Mouse (Mus musculus) kidney, embryonic 14.5 days (tissue): ENCODE measurements around the gene Ubxn4. TPM values are rescaled to one million over a fixed set of nuclear protein-coding genes. Genes with fewer than 3 reads are reported as not detected.
"Not testable (repeated sequence)": the region's sequence is repeated elsewhere in the genome, so short reads cannot be mapped to it uniquely, and the experiment has no call there.

ENCODE experiments used
- ATAC-seq: fragments of 200-750 bp; cut with Nextera tagmentation; 2 replicates; pipeline ENCODE4 v1.8.0; 2017; ENCODE audit warnings: moderate number of reproducible peaks, mild to moderate bottlenecking, moderate TSS enrichment, moderate library complexity; ENCODE audit not compliant: low FRiP score, low TSS enrichment
- H3K27ac ChIP-seq: fragments of 300-500 bp; sonication (generic); 2 replicates; pipeline ENCODE4 v1.5.1; 2014; ENCODE audit warnings: low read depth, mild to moderate bottlenecking, low read length, moderate library complexity, mixed read lengths
- H3K27me3 ChIP-seq: fragments of 300-500 bp; sonication (generic); 2 replicates; pipeline ENCODE4 v1.6.1; 2014; ENCODE audit warnings: mild to moderate bottlenecking, low read length; ENCODE audit not compliant: control insufficient read depth, insufficient read depth
- H3K36me3 ChIP-seq: fragments of 300-500 bp; sonication (generic); 2 replicates; pipeline ENCODE4 v1.6.1; 2014; ENCODE audit warnings: low read length, mixed read lengths; ENCODE audit not compliant: control insufficient read depth, insufficient read depth
- H3K4me1 ChIP-seq: fragments of 300-500 bp; sonication (generic); 2 replicates; pipeline ENCODE4 v1.6.1; 2014; ENCODE audit warnings: low read length, mixed read lengths; ENCODE audit not compliant: control insufficient read depth, insufficient read depth
- H3K4me2 ChIP-seq: fragments of 300-500 bp; sonication (generic); replicated peaks from 2 replicates; pipeline ENCODE4 v1.6.1; 2014; ENCODE audit warnings: low read depth, mild to moderate bottlenecking, low read length
- H3K4me3 ChIP-seq: fragments of 300-500 bp; sonication (generic); 2 replicates; pipeline ENCODE4 v1.5.1; 2014; ENCODE audit warnings: mild to moderate bottlenecking, low read length
- H3K9ac ChIP-seq: fragments of 300-500 bp; sonication (generic); 2 replicates; pipeline ENCODE4 v1.6.1; 2014; ENCODE audit warnings: low read depth, mild to moderate bottlenecking, low read length, moderate library complexity
- H3K9me3 ChIP-seq: fragments of 300-500 bp; sonication (generic); 2 replicates; pipeline ENCODE4 v1.6.1; 2016; ENCODE audit warnings: low read length; ENCODE audit not compliant: control insufficient read depth
- WGBS: fragments of 180-500 bp; shearing (Covaris S2); extraction: QIAGEN DNeasy Blood & Tissue Kit; methylation state at CpG from one replicate; pipeline ENCODE4 v1.1.7; 2014; 5-methylcytosine and 5-hydroxymethylcytosine counted together
- polyA plus RNA-seq: library from polyadenylated mRNA; unstranded; fragments of >200 nt; fragmentation: Nextera tagmentation; extraction: Ambion mirVana; gene quantifications from 2 replicates; pipeline ENCODE4 v1.2.1, GENCODE M21; 2014

The Ubxn4 gene
- polyA plus RNA-seq, 1 experiment from 2014 or later, result 60.9 TPM

DNA sequence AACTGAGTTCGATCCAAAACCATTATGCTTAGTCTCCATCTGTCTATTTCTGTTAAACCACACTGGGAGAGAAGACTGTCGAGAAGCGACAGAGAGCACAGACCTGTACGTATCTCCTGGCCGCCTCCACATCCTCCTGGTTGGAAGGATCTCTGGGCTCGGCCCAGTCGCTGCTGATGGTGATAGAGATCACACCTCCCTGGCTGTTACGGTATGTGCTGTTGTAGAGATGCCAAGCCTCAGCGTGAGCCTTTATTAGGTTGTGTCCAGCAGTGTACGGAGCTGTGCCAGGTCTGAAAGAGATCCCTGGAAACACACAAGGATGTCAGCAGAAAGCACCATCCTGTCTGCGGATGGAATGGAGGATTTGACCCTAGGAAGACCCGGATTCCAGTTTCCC, 49.8 kb downstream of the Ubxn4 start:
- ATAC-seq, result no peak
- Histone ChIP-seq H3K9ac (no peak overlapping the region), H3K4me2 (no peak overlapping the region), H3K4me3 (no peak overlapping the region), H3K27ac (no peak overlapping the region), H3K4me1 (no peaks in the 10 kb centered on the region), H3K36me3 (no peaks in the 10 kb centered on the region), H3K9me3 (no peaks in the 10 kb centered on the region), H3K27me3 (no peaks in the 10 kb centered on the region)
- WGBS, result 73% methylated on average over 12 of the region's 12 CpGs

DNA sequence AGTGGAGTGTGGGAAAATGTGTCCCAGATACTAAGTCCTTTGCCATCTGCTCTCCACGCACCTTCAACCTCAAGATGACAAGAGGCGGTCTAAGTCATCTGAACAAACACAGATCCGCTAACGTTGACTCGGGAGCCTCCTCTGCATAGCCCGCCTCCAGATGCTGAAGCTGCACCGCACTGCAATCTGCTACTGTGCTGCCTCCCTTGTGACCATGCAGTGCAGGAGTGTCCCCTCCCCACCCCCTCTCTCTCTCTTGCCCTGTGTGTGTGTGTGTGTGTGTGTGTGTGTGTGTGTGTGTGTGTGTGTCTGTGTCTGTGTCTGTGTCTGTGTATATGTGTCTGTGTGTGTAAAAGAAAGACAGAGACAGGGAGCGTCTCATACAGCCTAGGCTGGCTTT, 51.5 kb downstream of the Ubxn4 start:
- no peaks in the 10 kb centered on the region for H3K4me1 ChIP-seq
- H3K27ac ChIP-seq, result no peak overlapping the region
- no peak for ATAC-seq
- H3K4me2 ChIP-seq, result no peak overlapping the region
- no peak overlapping the region for H3K4me3 ChIP-seq
- H3K9ac ChIP-seq, result no peak overlapping the region
- H3K36me3 ChIP-seq, result no peaks in the 10 kb centered on the region
- H3K9me3 ChIP-seq, result no peaks in the 10 kb centered on the region
- 61% methylated on average over 8 of the region's 8 CpGs for WGBS
- H3K27me3 ChIP-seq, result no peaks in the 10 kb centered on the region

DNA sequence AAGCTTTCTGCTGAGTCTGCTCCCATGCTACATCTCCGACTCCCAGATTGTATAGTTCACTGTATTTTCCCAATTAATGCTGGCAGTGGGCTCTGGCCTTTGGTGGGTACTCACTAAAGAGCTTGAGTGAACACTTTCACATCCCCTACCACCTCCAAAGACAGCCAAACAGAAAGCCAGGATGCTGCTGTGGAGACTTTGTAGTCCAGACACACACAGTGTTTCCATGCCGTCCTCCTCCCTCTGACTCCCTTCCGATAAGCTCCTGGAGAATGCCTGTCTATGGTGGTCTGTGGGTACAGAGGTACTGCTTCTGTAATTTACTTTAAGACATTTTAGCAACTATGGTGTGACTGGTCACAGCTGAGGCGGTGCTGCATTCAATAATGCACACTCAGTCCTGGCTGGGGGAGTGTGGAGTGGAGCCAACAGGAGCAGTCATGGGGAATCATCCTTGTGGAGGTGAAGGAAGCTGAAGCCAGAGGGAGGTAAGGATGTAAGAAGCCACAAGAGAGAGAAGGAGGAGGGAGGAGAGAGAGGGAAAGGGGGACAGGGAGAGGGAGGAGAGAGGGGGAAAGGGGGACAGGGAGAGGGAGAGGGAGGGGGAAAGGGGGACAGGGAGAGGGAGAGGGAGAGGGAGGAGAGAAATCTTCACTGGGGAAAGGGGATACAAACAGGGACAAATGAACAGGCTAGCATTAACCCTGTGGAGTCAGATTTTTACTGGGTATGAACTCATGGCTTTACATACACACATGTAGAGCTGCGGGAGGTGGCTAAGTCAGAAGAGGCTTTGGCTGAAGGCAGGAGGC, 52.2 kb downstream of the Ubxn4 start:
- no peak overlapping the region for H3K4me2 ChIP-seq
- H3K27ac ChIP-seq, result no peak overlapping the region
- H3K9ac ChIP-seq, result no peak overlapping the region
- no peaks in the 10 kb centered on the region for H3K4me1 ChIP-seq
- no peaks in the 10 kb centered on the region for H3K36me3 ChIP-seq
- 87% methylated on average over 5 of the region's 5 CpGs for WGBS
- peak; percentile 50 for ATAC-seq
- H3K9me3 ChIP-seq, result no peaks in the 10 kb centered on the region
- H3K27me3 ChIP-seq, result no peaks in the 10 kb centered on the region
- H3K4me3 ChIP-seq, result no peak overlapping the region

DNA sequence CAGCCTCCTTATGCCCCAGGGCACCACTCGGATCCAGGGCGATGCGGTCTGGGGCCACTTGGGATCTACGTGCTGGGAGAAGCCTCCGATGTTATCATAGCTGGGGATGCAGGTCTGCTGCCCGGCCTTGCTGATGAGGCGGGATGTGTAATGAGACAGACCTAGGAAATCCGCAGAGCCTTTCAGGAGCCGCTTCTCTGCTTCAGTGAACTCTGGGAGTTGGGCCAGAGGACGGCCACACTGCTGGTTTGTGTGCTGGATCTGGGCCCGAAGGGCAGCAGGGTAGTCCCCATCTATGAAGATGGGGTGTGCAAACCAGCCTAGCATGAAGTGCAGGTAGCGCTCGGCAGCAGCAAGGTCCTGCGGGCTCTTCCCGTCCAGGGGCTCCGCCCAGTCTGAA, 60.1 kb downstream of the Ubxn4 start:
- Histone ChIP-seq H3K9ac (no peak overlapping the region), H3K27ac (no peak overlapping the region), H3K4me1 (no peaks in the 10 kb centered on the region), H3K4me3 (no peak overlapping the region), H3K27me3 (no peaks in the 10 kb centered on the region), H3K9me3 (no peaks in the 10 kb centered on the region), H3K36me3 (no peaks in the 10 kb centered on the region), H3K4me2 (no peak overlapping the region)
- WGBS, result 80% methylated on average over 16 of the region's 16 CpGs
- ATAC-seq, result no peak

DNA sequence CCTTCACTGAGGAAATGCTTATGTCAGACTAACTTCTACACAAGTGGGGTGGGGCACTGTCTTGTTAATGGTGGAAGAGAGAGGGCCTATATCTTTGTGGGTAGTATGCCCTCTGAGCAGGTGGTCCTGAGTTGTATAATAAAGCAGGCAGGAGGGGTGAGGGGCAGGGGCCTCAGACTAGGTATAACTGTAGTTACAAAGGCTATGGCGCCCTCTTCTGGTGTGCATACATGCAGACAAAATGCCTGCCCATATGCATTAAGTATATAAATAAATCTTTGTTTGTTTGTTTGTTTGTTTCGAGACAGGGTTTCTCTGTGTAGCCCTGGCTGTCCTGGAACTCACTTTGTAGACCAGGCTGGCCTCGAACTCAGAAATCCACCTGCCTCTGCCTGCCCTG, 65.3 kb downstream of the Ubxn4 start:
- Histone ChIP-seq H3K4me1 (no peaks in the 10 kb centered on the region), H3K9ac (no peak overlapping the region), H3K27ac (no peak overlapping the region), H3K27me3 (no peaks in the 10 kb centered on the region), H3K4me2 (no peak overlapping the region), H3K36me3 (no peaks in the 10 kb centered on the region), H3K9me3 (no peaks in the 10 kb centered on the region), H3K4me3 (no peak overlapping the region)
- 81% methylated on average over 3 of the region's 3 CpGs for WGBS
- ATAC-seq, result no peak

DNA sequence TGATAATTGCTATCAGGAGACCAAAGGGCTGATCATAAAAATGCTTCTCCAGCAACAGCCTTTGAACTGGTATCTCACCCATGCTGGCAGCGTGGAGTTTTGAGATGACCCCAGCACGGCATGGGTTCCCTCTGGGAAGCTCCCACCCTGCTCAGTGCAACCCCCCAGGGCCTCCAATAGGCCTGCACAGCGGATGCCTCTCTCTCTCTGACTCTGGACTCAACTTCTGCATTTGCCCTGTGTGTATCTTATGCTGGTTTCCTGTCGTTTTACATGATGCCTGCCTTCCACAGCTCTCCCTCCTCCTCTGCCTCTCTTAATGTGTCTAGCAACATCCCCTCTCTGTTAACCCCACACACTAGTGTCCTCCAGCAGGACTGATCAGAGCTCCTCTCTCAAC, 70.9 kb downstream of the Ubxn4 start:
- no peak overlapping the region for H3K4me3 ChIP-seq
- no peaks in the 10 kb centered on the region for H3K36me3 ChIP-seq
- no peak overlapping the region for H3K27ac ChIP-seq
- H3K27me3 ChIP-seq, result no peaks in the 10 kb centered on the region
- ATAC-seq, result no peak
- H3K9ac ChIP-seq, result no peak overlapping the region
- no peaks in the 10 kb centered on the region for H3K9me3 ChIP-seq
- H3K4me2 ChIP-seq, result no peak overlapping the region
- H3K4me1 ChIP-seq, result no peaks in the 10 kb centered on the region
- 67% methylated on average over 4 of the region's 4 CpGs for WGBS

DNA sequence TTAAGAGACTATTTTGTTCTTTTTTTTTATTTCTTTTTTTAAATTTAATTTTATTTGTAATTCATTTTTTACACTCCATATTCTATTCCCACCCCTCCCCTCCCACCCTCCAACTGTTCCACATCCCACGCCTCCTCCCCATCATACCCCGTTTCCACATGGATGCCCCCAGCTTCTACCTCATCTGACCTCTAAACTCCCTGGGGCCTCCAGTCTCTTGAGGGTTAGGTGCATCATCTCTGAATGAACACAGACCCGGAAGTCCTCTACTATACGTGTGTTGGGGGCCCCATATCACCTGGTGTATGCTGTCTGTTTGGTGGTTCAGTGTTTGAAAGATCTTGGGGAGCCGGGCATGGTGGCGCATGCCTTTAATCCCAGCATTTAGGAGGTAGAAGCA, 75.5 kb downstream of the Ubxn4 start:
- not testable (repeated sequence) for H3K9ac ChIP-seq, H3K4me1 ChIP-seq, ATAC-seq, H3K4me2 ChIP-seq, H3K27me3 ChIP-seq, H3K27ac ChIP-seq, H3K36me3 ChIP-seq, H3K4me3 ChIP-seq, H3K9me3 ChIP-seq
- WGBS, result 71% methylated on average over 6 of the region's 6 CpGs

DNA sequence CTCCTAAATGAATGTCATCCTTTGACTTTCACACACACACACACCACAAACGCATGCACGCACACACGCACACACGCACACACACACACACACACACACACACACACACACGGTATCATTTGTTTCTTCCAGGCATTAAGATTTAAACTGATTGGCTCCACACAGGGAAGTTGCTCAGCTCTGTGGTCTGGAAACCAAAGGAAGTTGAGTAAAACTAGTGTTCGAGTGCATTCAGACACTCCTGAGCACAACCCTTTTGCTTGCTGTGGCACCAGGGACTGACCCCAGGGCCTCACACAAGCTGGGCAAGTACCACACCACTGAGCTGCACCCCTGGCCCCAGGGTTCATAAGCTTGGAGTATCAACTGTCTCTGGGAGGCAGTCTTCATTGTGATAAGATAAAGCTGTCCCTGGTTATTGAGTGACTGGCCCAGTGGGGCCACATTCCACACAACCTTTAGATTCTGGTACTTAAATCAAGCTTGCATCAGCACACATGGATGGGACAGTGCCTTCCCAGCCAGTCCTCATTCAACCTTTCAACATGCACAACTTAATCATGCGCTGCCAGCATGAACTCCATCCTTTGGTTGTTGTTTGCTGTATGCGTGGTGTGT, 79.4 kb downstream of the Ubxn4 start:
- 0 out of 2 replicates have a peak, but pooled peaks have one; percentile 32 for ATAC-seq
- Histone ChIP-seq H3K9me3 (no peaks in the 10 kb centered on the region), H3K4me1 (no peaks in the 10 kb centered on the region), H3K27ac (no peak overlapping the region), H3K4me3 (no peak overlapping the region), H3K9ac (no peak overlapping the region), H3K36me3 (peaks cover 12% of the 10 kb centered on the region; the same call in 1 of the 2 replicates), H3K4me2 (no peak overlapping the region), H3K27me3 (no peaks in the 10 kb centered on the region)
- WGBS, result 90% methylated on average over 8 of the region's 8 CpGs

DNA sequence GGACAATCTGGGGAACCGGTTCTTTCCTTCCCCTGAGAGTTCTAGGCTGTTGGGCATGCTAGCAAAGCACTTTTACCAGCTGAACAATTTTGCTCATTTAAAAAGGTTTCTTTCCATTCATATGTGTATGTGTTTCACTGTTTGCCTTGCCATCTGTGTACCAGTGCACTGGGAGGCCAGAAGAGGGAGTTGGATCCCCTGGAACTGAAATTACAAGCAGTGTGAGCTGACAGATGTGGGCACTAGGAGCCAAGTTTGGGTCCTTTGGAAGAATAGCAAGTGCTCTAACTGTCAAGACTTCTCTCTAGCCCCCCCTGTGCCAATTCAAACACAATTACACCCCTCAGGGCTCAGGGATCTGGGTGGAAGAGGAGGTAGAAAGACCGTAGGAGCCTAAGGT, 81.0 kb downstream of the Ubxn4 start:
- Histone ChIP-seq H3K4me1 (no peaks in the 10 kb centered on the region), H3K4me2 (no peak overlapping the region), H3K36me3 (peaks cover 24% of the 10 kb centered on the region; the same call in 1 of the 2 replicates), H3K9me3 (no peaks in the 10 kb centered on the region), H3K4me3 (no peak overlapping the region), H3K27ac (no peak overlapping the region), H3K27me3 (no peaks in the 10 kb centered on the region), H3K9ac (no peak overlapping the region)
- 89% methylated on average over 2 of the region's 2 CpGs for WGBS
- no peak for ATAC-seq
